Mouse (Mus musculus) MEL (cell line): ENCODE results near the gene Tph1.
"Not testable (repeated sequence)": the region's sequence is repeated elsewhere in the genome, so short reads cannot be mapped to it uniquely, and the experiment has no call there.

ENCODE experiments used
- CHD1 ChIP-seq: IDR thresholded peaks from 2 replicates; pipeline ENCODE4 v1.6.1; 2012; ENCODE audit warnings: low read depth, mild to moderate bottlenecking, inconsistent platforms, low read length, improper control_type of control experiment
- CTCF ChIP-seq, 3 experiments: IDR thresholded peaks in 2 of 3; conservative IDR thresholded peaks in 1 of 3; 2 replicates each; pipeline ENCODE4 v1.5.1; 2011 to 2012; ENCODE audit warnings: low read length in 3 of 3, low read depth in 2 of 3, mild to moderate bottlenecking in 2 of 3, improper control_type of control experiment in 1 of 3, inconsistent platforms in 1 of 3, mixed read lengths in 1 of 3, moderate library complexity in 1 of 3; ENCODE audit not compliant: control insufficient read depth in 1 of 3, insufficient read depth in 1 of 3, poor library complexity in 1 of 3, severe bottlenecking in 1 of 3
- E2F4 ChIP-seq: IDR thresholded peaks from 2 replicates; pipeline ENCODE4 v1.6.1; 2011; ENCODE audit warnings: low read depth, low read length, improper control_type of control experiment, borderline replicate concordance
- GABPA ChIP-seq: IDR thresholded peaks from 2 replicates; pipeline ENCODE4 v1.6.1; 2012; ENCODE audit warnings: low read depth, mild to moderate bottlenecking, inconsistent platforms, low read length, improper control_type of control experiment, moderate library complexity
- POLR2A ChIP-seq, 2 experiments: IDR thresholded peaks; 2 replicates each; pipeline ENCODE4 v1.6.1; 2011 to 2012; ENCODE audit warnings: low read length in 2 of 2, mild to moderate bottlenecking in 2 of 2, control low read depth in 1 of 2, improper control_type of control experiment in 1 of 2, low read depth in 1 of 2, moderate library complexity in 1 of 2; ENCODE audit not compliant: control insufficient read depth in 1 of 2, insufficient read depth in 1 of 2, poor library complexity in 1 of 2
- TAL1 ChIP-seq: IDR thresholded peaks from 2 replicates; pipeline ENCODE4 v1.6.1; 2012; ENCODE audit warnings: mild to moderate bottlenecking, inconsistent platforms, low read length, moderate library complexity, mixed read lengths
- USF1 ChIP-seq: IDR thresholded peaks from 2 replicates; pipeline ENCODE4 v1.6.1; 2014; ENCODE audit warnings: low read depth, mild to moderate bottlenecking, inconsistent platforms, low read length, improper control_type of control experiment, moderate library complexity
- ZC3H11A ChIP-seq: IDR thresholded peaks from 2 replicates; pipeline ENCODE4 v1.6.1; 2012; ENCODE audit warnings: low read depth, mild to moderate bottlenecking, inconsistent platforms, low read length, improper control_type of control experiment
- ZKSCAN1 ChIP-seq: IDR thresholded peaks from 2 replicates; pipeline ENCODE4 v1.6.1; 2012; ENCODE audit warnings: low read depth, mild to moderate bottlenecking, inconsistent platforms, low read length, improper control_type of control experiment, moderate library complexity
- ZNF384 ChIP-seq: IDR thresholded peaks from 2 replicates; pipeline ENCODE4 v1.6.1; 2012; ENCODE audit warnings: low read depth, mild to moderate bottlenecking, inconsistent platforms, low read length, improper control_type of control experiment

- TF ChIP-seq POLR2A (IDR thresholded peaks at IDR 0.05; ENCODE audit: control insufficient read depth in 1 of 2, insufficient read depth in 1 of 2, low read depth in 1 of 2, low read length in 2 of 2, poor library complexity in 1 of 2); CTCF (IDR thresholded peaks at IDR 0.05 in 2 of 3, conservative IDR thresholded peaks at IDR 0.05 in 1 of 3; ENCODE audit: control insufficient read depth in 1 of 3, insufficient read depth in 1 of 3, low read depth in 2 of 3, low read length in 3 of 3, poor library complexity in 1 of 3, severe bottlenecking in 1 of 3); ZC3H11A; CHD1; GABPA; E2F4; TAL1; ZNF384; USF1; ZKSCAN1: not testable (repeated sequence)
These were observed 6.7 kb upstream of the Tph1 start for GRCm38 (mm10) chr7:46679044-46679443.
